Mouse (Mus musculus): ENCODE results near the gene Zfp36l2. TPM values are rescaled to one million over a fixed set of nuclear protein-coding genes. Genes with fewer than 3 reads are reported as not detected.

Zfp36l2 gene
- polyA plus RNA-seq, 1 experiment from 2014 or later, result 18.7 TPM

DNA sequence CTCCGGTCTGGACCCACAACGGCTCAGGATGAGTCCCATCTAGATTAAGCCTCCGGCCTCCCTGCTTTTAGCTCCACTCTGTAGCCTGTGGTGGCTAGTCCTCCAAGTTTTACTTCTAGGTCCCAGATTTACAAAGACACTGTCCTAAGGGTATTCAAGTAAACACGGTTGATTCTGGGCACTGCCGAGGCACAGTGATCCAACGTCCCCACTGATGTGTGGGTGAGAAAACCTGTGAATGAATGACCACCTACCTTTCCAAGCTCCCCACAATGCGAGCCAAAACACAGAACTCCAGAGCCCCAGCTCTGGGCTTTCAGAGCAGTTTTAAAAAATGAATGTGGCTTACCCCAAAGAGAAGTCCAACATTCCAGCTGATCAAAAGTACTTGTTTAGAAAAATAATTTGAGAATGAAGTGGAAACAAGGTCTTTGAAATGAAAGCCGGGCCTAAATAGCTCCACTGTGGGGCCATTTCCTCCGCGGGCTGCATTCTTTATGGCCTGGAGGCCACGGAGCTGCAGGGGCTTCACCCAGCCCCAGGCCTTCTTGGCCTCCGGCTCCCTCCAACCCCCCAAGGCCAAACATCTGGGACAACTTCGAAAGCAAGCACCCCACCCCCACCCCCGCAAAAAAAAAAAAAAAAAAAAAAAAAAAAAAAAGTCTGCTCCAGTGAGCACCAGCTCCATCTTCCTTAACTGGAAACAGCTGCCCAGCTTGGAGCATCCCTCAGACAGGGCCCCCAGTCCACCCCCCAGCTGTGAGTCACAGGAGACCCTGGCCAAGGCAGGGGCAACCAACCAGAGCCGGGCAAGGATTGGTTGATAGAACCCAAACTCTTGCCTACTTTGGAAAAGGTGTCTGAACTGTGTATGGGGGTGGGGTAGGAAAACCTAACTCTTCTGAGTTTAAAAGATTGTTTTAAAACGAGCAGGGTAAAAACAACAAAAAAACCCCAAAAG is 5.2 kb downstream of the Zfp36l2 start:
- H3K36me3 ChIP-seq, result peaks cover 14% of the 10 kb centered on the region
- WGBS, result 10% methylated on average over 16 of the region's 16 CpGs
- ATAC-seq (ENCODE audit: low FRiP score, low read depth), result peak; percentile 21; the same call in 1 of the 2 replicates
- peak overlapping the region; percentile 48 for H3K4me3 ChIP-seq
- no peaks in the 10 kb centered on the region for H3K9me3 ChIP-seq
- peak overlapping the region; percentile 77 for H3K9ac ChIP-seq
- H3K27ac ChIP-seq, result peak overlapping the region; percentile 83
- H3K27me3 ChIP-seq, result no peaks in the 10 kb centered on the region
- peak overlapping the region; percentile 84 for H3K4me2 ChIP-seq (replicated peaks)
- peaks cover 49% of the 10 kb centered on the region for H3K4me1 ChIP-seq

DNA sequence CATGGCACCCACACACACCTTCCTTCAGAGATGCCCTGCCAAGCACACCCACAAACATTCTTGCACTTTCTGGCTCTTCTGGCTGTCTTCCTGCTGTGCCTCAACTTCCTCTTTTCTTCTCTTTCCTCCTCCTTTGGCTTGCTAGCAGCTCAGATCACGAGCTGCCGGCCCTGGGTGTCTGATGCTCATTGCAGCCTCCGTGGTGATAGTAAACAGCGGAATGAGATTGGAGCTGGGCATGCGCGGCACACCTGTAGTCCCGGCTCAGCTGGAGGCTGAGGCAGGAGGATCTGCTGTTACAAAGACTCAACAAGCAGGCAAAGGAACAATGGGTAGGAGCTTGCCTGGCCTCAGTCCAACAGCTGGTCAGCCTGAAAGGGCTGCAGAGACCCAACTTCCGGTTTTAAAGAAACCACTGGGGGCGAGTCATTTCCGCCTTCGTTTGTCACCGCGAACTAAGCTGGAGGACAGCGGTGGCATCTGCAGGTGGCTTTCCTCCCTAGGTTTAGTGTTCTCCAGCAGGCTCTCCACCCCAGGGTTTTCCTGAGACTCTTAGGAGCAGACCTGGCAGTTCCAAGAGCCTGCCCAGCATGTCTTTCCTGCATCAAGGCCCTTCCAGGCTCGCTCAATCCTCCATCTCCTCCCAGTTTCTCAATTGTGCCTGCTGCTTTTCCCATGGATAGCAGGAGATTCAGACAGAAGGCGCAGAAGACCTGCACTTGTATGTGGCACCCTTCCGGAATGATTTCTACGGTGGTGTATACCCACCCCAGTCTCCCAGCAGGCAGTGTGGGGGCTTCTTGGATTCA is 6.0 kb downstream of the Zfp36l2 start:
- peak overlapping the region; percentile 83 for H3K27ac ChIP-seq
- H3K27me3 ChIP-seq, result no peaks in the 10 kb centered on the region
- no peak for ATAC-seq (ENCODE audit: low FRiP score, low read depth)
- H3K4me3 ChIP-seq, result peak overlapping the region; percentile 48
- 56% methylated on average over 18 of the region's 18 CpGs for WGBS
- no peaks in the 10 kb centered on the region for H3K9me3 ChIP-seq
- H3K4me2 ChIP-seq (replicated peaks), result peak overlapping the region; percentile 84
- H3K36me3 ChIP-seq, result peaks cover 13% of the 10 kb centered on the region
- peaks cover 53% of the 10 kb centered on the region for H3K4me1 ChIP-seq
- H3K9ac ChIP-seq, result peak overlapping the region; percentile 77; the same call in 1 of the 2 replicates

DNA sequence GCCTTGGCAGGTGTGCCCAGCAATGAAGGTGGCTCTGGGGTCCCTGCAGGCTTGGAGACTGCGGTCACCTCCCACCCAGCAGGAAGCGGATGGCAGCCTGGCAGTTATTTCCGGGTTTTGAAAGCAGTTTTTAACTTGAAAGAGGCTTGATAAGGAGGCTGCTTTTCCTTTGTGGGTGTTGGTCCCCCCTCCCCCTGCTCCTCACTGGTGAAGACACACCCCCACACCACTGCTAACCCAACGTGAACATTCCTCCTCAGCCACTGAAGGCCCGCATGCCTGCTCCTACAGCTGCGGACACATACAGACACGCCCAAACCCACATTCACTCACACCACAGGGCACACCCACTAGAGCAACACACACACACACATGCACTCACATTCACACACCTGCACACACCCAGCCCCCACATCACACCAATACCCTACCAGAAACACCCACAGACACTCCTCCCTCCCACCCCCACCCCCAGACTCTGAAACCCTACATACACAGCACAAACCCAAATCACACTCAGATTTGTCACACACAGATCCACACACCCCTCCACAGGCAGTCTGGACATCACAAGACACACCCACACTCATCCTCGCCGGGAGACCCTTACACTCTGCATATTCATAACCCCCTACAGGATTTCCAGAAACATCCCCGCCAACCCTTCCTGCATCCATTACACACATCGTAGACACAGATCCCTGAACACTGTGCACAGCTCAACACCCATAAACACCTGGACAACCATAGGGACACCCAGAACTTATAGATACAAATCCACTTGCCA is 6.8 kb downstream of the Zfp36l2 start:
- Histone ChIP-seq H3K4me1 (peaks cover 53% of the 10 kb centered on the region), H3K36me3 (peaks cover 5% of the 10 kb centered on the region), H3K27me3 (no peaks in the 10 kb centered on the region), H3K4me2 (replicated peaks) (peak overlapping the region; percentile 84), H3K9ac (no peak overlapping the region; the same call in 1 of the 2 replicates), H3K4me3 (no peak overlapping the region), H3K27ac (peak overlapping the region; percentile 83), H3K9me3 (no peaks in the 10 kb centered on the region)
- WGBS, result 25% methylated on average over 11 of the region's 11 CpGs
- ATAC-seq (ENCODE audit: low FRiP score, low read depth), result peak; percentile 52

DNA sequence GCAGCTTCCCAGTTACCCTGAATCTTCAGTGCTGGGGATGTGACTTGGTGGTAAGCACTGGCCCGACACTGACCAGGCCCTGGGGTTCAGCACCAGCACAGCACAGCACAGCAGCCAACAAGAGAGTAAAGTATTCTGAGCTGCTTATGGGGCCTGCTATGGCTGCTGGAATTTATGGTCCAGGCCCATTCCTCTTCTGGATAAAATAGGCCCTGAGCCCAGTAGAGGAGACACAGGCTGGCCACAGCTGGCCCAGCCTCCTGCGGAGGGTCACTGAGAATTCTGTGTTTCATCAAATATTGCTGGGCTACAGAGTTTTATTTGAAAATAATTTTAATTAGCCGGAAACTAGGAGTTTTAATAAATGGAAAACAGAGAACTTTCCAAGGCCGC is 7.8 kb downstream of the Zfp36l2 start:
- Histone ChIP-seq H3K27me3 (no peaks in the 10 kb centered on the region), H3K4me3 (no peak overlapping the region), H3K4me1 (peaks cover 53% of the 10 kb centered on the region), H3K36me3 (no peaks in the 10 kb centered on the region; the same call in 1 of the 2 replicates), H3K4me2 (replicated peaks) (no peak overlapping the region), H3K27ac (peak overlapping the region; percentile 83), H3K9me3 (0 out of 2 replicates have a peak, but pooled peaks cover 7% of the 10 kb centered on the region), H3K9ac (no peak overlapping the region)
- peak; percentile 6; the same call in 1 of the 2 replicates for ATAC-seq (ENCODE audit: low FRiP score, low read depth)
- WGBS, result 38% methylated on average over 4 of the region's 4 CpGs

DNA sequence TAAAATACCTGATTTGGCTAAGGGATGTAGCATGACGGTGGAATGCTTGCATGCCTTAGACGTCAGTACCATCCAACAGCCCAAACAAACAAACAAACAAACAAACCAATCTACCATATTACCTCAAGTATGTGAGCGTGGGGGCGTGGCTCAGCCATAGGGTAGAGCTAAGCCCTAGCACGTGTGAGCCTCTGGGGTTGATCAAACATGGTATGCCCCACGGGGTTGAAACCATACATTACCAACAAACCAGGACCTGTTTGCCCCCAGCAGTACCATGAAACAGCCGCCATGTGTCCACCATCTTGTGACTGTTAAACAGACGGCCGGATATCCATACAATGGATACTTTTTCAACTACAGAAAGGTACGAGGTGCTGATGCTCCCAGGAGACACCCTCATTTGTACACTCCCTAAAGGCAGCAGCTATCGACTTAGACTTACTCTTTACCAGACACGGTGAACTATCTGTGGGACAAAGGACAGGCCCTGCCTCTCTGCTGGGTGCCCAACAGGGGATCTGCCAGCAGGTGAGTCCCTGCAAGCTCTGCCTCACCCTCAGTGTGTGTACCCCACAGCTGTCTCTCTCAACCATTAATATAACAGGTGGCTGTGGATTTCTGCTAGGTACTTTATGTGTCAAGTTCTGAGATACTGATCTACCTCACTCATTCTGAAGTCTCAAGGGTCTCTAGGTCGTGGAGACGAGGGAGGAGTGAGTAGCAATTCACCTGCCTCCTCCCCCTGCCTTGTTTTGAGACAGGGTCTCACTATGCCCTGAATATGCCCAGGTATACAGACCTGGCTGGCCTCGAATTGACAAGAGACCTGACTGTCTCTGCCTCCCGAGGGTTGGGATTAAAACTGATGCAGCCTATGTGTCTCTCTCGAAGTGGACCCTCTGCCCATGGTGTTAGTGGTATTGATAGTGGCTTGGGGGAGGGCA is 8.4 kb downstream of the Zfp36l2 start:
- Histone ChIP-seq H3K4me2 (replicated peaks) (no peak overlapping the region), H3K36me3 (no peaks in the 10 kb centered on the region), H3K4me1 (peaks cover 53% of the 10 kb centered on the region), H3K9ac (no peak overlapping the region), H3K27me3 (no peaks in the 10 kb centered on the region), H3K27ac (peak overlapping the region; percentile 83), H3K4me3 (no peak overlapping the region), H3K9me3 (0 out of 2 replicates have a peak, but pooled peaks cover 7% of the 10 kb centered on the region)
- WGBS, result 83% methylated on average over 17 of the region's 17 CpGs
- ATAC-seq (ENCODE audit: low FRiP score, low read depth), result no peak

DNA sequence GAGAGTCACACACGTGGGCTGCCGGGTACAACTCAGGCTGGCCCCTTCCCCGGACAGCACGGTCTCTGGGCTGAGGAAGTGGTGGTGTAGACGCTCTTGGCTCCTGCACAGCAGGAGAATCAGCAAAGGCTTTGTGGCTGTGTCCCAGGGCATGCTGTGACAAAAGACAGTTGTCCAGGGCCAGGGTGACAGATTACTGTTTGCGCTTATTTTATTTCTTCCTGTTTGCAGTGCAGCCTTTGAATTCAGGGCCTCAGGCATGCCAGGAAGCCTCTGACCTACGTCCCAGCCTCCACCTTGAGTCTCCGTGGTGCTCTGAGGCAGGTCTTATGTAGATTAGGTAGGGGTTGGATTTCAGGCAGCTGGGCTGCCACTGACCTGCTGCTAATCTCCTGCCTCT is 10.3 kb downstream of the Zfp36l2 start:
- Histone ChIP-seq H3K4me3 (no peak overlapping the region), H3K27ac (no peak overlapping the region), H3K4me1 (peaks cover 41% of the 10 kb centered on the region), H3K4me2 (replicated peaks) (no peak overlapping the region), H3K9ac (no peak overlapping the region), H3K27me3 (no peaks in the 10 kb centered on the region), H3K9me3 (0 out of 2 replicates have a peak, but pooled peaks cover 7% of the 10 kb centered on the region), H3K36me3 (no peaks in the 10 kb centered on the region)
- no peak for ATAC-seq (ENCODE audit: low FRiP score, low read depth)
- 20% methylated on average over 8 of the region's 8 CpGs for WGBS

DNA sequence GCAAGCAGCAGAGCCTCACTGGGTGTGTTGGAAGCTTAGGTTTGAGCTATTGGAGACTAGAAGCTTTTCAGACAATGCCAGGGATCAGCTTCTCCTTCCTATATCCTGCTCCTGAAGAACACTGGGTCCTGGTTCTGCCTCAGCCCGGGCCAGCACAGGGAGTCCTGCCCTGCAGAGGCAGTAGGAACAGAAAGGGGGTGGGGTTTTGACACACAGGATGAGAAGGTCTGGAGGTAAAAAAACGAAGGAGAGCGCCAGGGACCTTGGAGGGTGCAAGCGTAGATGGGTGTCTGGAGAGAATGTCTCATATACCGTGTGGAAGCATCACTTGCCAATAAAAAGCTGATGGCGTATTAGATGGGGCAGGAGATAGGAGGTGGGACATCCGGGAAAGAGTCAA is 11.3 kb downstream of the Zfp36l2 start:
- no peaks in the 10 kb centered on the region for H3K36me3 ChIP-seq
- 83% methylated on average over 7 of the region's 7 CpGs for WGBS
- no peaks in the 10 kb centered on the region for H3K27me3 ChIP-seq
- peaks cover 31% of the 10 kb centered on the region for H3K4me1 ChIP-seq
- 0 out of 2 replicates have a peak, but pooled peaks cover 7% of the 10 kb centered on the region for H3K9me3 ChIP-seq
- no peak overlapping the region for H3K4me2 ChIP-seq (replicated peaks)
- ATAC-seq (ENCODE audit: low FRiP score, low read depth), result no peak
- H3K27ac ChIP-seq, result no peak overlapping the region
- no peak overlapping the region for H3K9ac ChIP-seq
- no peak overlapping the region for H3K4me3 ChIP-seq

DNA sequence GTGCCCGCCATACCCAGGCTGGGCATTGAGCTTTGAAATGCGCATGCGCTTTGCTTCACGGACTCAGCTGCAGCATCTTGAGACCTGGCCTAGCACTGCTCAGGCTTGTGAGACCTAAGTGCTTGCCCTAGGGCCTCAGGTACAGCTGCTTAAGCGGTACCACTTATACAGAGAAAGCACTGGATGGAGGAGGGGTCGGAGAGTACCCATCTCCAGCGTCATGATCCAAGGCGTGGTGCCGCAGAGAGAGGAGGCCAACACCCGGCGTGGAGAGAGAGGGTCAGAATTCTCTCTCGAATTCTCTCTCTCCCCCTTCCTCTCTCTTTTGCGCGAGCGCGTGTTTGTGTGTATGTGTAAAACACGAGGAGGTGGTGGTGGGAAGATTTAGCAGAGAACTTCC is 12.6 kb downstream of the Zfp36l2 start:
- Histone ChIP-seq H3K9me3 (0 out of 2 replicates have a peak, but pooled peaks cover 7% of the 10 kb centered on the region), H3K36me3 (no peaks in the 10 kb centered on the region), H3K9ac (no peak overlapping the region), H3K27me3 (no peaks in the 10 kb centered on the region), H3K4me3 (no peak overlapping the region), H3K4me1 (peaks cover 18% of the 10 kb centered on the region), H3K27ac (no peak overlapping the region), H3K4me2 (replicated peaks) (no peak overlapping the region)
- ATAC-seq (ENCODE audit: low FRiP score, low read depth), result no peak
- WGBS, result 98% methylated on average over 17 of the region's 17 CpGs

DNA sequence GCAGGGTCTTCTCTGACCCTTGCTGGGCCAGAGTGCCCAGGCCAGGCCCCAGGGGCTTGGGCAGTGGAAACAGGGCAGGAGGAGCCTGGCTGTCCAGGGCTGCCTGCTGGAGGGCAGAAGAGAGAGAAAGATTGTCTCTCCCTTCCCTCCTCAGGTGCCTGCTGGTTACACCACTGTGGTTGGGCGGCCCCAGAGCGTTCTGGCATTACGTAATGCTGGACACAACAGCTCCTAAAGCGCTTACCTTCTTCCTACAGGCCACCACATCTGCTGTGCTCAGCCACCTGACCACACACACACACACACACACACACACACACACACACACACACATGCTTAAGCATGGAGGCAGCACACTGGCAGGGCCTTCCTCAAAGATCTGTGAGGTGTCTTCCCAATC is 20.4 kb downstream of the Zfp36l2 start:
- Histone ChIP-seq H3K4me2 (replicated peaks) (no peak overlapping the region), H3K4me3 (no peak overlapping the region), H3K9ac (no peak overlapping the region), H3K4me1 (peaks cover 13% of the 10 kb centered on the region), H3K27me3 (no peaks in the 10 kb centered on the region), H3K9me3 (no peaks in the 10 kb centered on the region), H3K36me3 (no peaks in the 10 kb centered on the region), H3K27ac (no peak overlapping the region)
- WGBS, result 74% methylated on average over 4 of the region's 4 CpGs
- ATAC-seq (ENCODE audit: low FRiP score, low read depth), result no peak

DNA sequence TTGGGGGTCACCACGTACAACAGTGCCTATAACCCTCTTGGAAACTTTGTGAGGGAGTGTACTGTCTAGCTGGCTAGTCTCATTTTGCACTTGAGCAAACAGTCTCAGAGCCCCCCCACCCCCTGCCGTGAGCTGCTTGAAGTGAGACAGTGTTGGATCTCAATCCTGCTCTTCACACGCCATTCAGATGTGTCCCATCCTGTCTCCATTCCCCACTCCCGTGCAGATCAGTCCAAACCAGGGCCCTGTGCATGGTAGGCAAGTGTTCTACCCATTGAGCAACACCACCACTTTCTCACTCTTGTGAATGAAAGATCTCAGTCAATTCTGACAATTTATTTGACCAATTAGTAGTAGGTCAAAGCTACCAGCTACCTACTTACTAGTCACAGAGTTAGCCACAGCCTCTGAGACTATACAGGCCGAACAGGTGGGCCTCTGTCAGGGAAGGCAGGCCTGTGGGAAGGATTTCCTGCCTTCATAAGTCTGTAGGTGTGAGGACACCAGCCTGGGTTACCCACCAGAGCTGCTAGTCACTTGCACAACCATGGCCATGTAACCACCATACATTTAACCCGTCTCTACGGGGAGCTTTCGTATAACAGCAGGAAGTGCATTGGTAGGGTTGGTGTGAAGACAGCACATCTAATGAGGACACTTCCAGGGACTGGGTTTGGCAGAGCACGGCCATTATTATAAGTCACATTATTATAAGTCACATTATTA is 21.4 kb downstream of the Zfp36l2 start:
- Histone ChIP-seq H3K9ac (no peak overlapping the region), H3K9me3 (no peaks in the 10 kb centered on the region), H3K4me2 (replicated peaks) (no peak overlapping the region), H3K36me3 (no peaks in the 10 kb centered on the region), H3K27ac (no peak overlapping the region), H3K4me3 (no peak overlapping the region), H3K27me3 (no peaks in the 10 kb centered on the region), H3K4me1 (peaks cover 24% of the 10 kb centered on the region)
- no peak for ATAC-seq (ENCODE audit: low FRiP score, low read depth)
- WGBS, result 85% methylated on average over 9 of the region's 9 CpGs
